Mouse (Mus musculus) ES-E14 (cell line): ENCODE results near the gene Exoc6. TPM values are rescaled to one million over a fixed set of nuclear protein-coding genes. Genes with fewer than 3 reads are reported as not detected.

Source experiments
- DNase-seq: peaks from one replicate; pipeline ENCODE4 v3.0.0-alpha.2; 2013; ENCODE audit warnings: low read depth, low spot score
- H3K27ac ChIP-seq: 2 replicates; pipeline ENCODE4 v1.5.1; 2012; ENCODE audit warnings: low read depth, mild to moderate bottlenecking, low read length, moderate library complexity, mixed read lengths; ENCODE audit not compliant: poor library complexity, insufficient read depth, severe bottlenecking
- H3K36me3 ChIP-seq: 2 replicates; pipeline ENCODE4 v1.6.1; 2012; ENCODE audit warnings: mild to moderate bottlenecking, low read length, moderate library complexity, mixed read lengths; ENCODE audit not compliant: control insufficient read depth, poor library complexity, insufficient read depth, severe bottlenecking
- H3K4me1 ChIP-seq, 2 experiments: fragments of 150-350 bp in 1 of 2; sonication (generic) in 1 of 2; 2 replicates each; pipeline ENCODE4 v1.6.1; 2012; ENCODE audit warnings: low read length in 2 of 2, mild to moderate bottlenecking in 1 of 2, mixed read lengths in 1 of 2; ENCODE audit not compliant: control insufficient read depth in 2 of 2, insufficient read depth in 2 of 2, poor library complexity in 1 of 2
- H3K4me3 ChIP-seq, 2 experiments: fragments of 150-350 bp in 1 of 2; sonication (generic) in 1 of 2; 2 replicates each; pipeline ENCODE4 v1.5.1; 2012; ENCODE audit warnings: low read length in 2 of 2, low read depth in 1 of 2, mild to moderate bottlenecking in 1 of 2, mixed read lengths in 1 of 2; ENCODE audit not compliant: insufficient read depth in 1 of 2, poor library complexity in 1 of 2, severe bottlenecking in 1 of 2
- H3K9ac ChIP-seq: 2 replicates; pipeline ENCODE4 v1.6.1; 2012; ENCODE audit warnings: low read depth, mild to moderate bottlenecking, low read length, mixed read lengths; ENCODE audit not compliant: poor library complexity, insufficient read depth, severe bottlenecking
- H3K9me3 ChIP-seq: fragments of 150-350 bp; sonication (generic); 2 replicates; pipeline ENCODE4 v1.6.1; 2012; ENCODE audit warnings: low read depth, mild to moderate bottlenecking, low read length; ENCODE audit not compliant: control insufficient read depth, insufficient read depth
- CHD2 ChIP-seq: IDR thresholded peaks from 2 replicates; pipeline ENCODE4 v1.6.1; 2014; ENCODE audit warnings: mild to moderate bottlenecking, low read depth, low read length, inconsistent platforms
- HCFC1 ChIP-seq: IDR thresholded peaks from 2 replicates; pipeline ENCODE4 v1.6.1; 2012; ENCODE audit warnings: low read length, inconsistent platforms, borderline replicate concordance; ENCODE audit not compliant: insufficient read depth
- MAFK ChIP-seq: IDR thresholded peaks from 2 replicates; pipeline ENCODE4 v1.6.1; 2014; ENCODE audit warnings: mild to moderate bottlenecking, low read depth, low read length, inconsistent platforms; ENCODE audit not compliant: insufficient read depth
- ZC3H11A ChIP-seq: IDR thresholded peaks from 2 replicates; pipeline ENCODE4 v1.6.1; 2012; ENCODE audit warnings: low read depth, mild to moderate bottlenecking, inconsistent platforms, low read length, borderline replicate concordance
- ZNF384 ChIP-seq: IDR thresholded peaks from 2 replicates; pipeline ENCODE4 v1.6.1; 2012; ENCODE audit warnings: low read depth, low read length, inconsistent platforms
- in situ Hi-C, 2 experiments: fragments of 600-800 bp; cut with MboI; formaldehyde crosslinking; loops; one replicate each; pipeline ENCODE4 v1.15.1; 2025; ENCODE audit warnings: low sequenced_read_pairs in 2 of 2, inconsistent platforms in 1 of 2; ENCODE audit not compliant: unreplicated experiment in 2 of 2
- total RNA-seq: library from RNA; depleted of rRNA; stranded (reverse); fragments of 300-350 nt; gene quantifications from 2 replicates; pipeline ENCODE4 v1.2.3, GENCODE M21; 2012

Exoc6 gene
- total RNA-seq, 1 experiment: 10.1 TPM

DNA sequence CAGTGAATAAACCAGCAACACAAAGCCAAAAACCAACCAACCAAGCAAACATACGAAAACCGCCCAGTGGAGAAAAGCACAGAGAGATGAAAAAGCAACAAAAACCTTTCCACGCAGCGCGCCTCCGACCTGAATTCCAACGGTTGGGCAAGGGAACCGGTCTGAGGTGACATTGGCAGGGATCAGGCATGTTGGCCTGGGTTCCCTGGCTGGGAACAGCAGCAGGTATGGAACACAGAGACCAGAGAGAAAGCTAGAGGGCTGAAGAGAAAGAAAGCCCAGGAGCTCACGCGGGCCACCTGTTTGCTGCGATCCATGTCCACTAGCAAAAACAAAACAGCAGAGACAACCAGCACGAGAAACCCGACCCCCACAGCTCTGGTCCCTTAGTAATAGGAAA lies 144.9 kb downstream of the Exoc6 start:
- TF ChIP-seq CHD2 (no peak), ZNF384 (no peak), ZC3H11A (no peak), MAFK (no peak), HCFC1 (no peak)
- peaks cover 0 to 6% of the 10 kb centered on the region in 2 experiments; a peak in 1 of 4 replicates for H3K4me1 ChIP-seq
- H3K36me3 ChIP-seq: no peaks in the 10 kb centered on the region
- H3K9ac ChIP-seq: no peak overlapping the region
- no peaks in the 10 kb centered on the region for H3K9me3 ChIP-seq
- in situ Hi-C loops: loop anchor here in 1 of 2 experiments (5.0 kb wide), 1 partner anchor 187 kb away; no protein-coding TSS in a partner anchor
- DNase-seq: no peak
- no peak overlapping the region for H3K4me3 ChIP-seq
- H3K27ac ChIP-seq: no peak overlapping the region

DNA sequence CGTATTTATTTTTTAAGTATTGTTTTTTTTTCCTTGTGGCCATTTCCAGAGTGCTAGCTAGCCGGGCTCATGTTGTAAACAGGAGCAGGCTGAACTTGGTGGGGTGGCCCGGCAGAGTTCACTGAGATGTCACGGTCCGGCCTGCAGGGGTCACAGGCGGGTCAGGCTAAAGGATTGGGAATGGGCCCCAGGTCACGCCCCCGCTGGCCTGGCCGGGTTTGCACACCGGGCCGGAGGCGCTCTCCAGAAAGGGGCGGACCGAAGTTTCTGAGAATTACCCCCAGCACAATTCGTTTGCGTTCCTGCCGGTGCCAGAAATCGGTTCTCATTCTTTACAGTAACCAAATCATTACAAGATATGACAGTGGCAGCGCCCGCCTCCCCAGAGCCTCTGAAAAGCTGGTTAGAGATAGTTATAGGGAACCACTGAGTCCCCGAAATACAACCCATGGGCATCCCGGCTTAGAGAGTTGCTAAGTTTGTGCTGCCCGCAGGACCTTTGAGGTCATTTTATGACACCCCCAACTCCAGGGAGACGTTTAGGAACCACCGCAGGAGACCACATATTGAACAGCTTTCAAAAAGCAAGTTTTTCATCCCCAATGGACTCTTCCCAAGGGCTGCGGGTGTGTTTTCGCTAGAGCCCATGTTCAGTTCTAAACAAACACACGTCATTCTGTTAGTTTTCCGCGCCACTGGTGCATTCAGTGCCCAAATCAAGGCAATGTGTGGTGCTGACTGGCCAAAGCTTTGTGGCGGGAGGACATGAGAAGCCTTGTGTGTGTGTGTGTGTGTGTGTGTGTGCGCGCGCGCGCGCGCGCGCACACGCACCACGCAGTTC lies 145.8 kb downstream of the Exoc6 start:
- H3K27ac ChIP-seq: no peak overlapping the region
- TF ChIP-seq ZNF384: no peak
- TF ChIP-seq CHD2: no peak
- TF ChIP-seq HCFC1: no peak
- TF ChIP-seq MAFK: no peak
- no peak for TF ChIP-seq ZC3H11A
- no peak for DNase-seq

DNA sequence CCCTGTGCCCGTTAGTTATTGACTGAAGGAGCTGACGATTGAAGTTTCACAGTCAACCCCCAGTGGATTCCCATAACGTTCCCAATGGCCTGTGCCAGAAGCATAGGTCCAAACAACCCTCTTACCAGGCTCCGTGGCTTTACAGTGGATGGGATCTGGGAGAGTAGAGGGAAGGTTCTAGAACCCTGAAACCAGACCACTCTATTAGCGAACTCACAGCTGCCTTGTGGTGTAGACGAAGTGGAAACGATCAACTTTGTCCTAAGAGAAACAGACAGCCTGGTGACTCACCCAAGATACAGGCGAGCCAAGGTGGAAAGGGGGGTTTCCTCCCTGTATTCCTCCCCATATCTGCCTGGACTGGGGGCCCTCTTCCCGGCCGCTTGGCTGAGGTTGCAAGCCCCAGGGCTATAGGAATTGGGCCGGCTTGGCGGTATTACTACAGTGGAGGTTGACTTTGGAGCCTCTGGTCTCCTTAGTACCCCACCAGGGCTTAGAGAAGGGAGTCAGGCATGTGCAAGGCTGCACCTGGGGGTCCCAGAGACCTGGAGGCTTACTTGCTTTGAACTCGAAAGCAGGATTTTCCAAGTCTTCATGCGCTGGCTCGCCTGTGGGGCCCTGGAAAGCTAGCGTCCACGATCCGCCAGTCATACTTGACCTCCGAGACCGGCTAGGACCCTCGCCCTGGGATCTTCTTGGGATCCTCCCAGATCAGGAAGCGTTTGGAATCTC lies 146.6 kb downstream of the Exoc6 start:
- Histone ChIP-seq H3K27ac (no peak overlapping the region), H3K9me3 (no peaks in the 10 kb centered on the region), H3K4me3 (no peak overlapping the region), H3K4me1 (peaks cover 0 to 6% of the 10 kb centered on the region in 2 experiments; a peak in 1 of 4 replicates), H3K36me3 (no peaks in the 10 kb centered on the region), H3K9ac (no peak overlapping the region)
- in situ Hi-C loops: loop anchor here in 1 of 2 experiments (5.0 kb wide), 1 partner anchor 186 kb away; no protein-coding TSS in a partner anchor
- no peak for TF ChIP-seq ZNF384
- no peak for TF ChIP-seq MAFK
- no peak for TF ChIP-seq HCFC1
- no peak for TF ChIP-seq ZC3H11A
- TF ChIP-seq CHD2: no peak
- DNase-seq: no peak

More for the DNA sequence above, 145.8 kb downstream of the Exoc6 start:
- Histone ChIP-seq H3K4me3 (no peak overlapping the region), H3K36me3 (no peaks in the 10 kb centered on the region), H3K4me1 (peaks cover 0 to 6% of the 10 kb centered on the region in 2 experiments; a peak in 1 of 4 replicates), H3K9ac (no peak overlapping the region), H3K9me3 (no peaks in the 10 kb centered on the region)
- in situ Hi-C loops: loop anchor here in 1 of 2 experiments (5.0 kb wide), 1 partner anchor 186 kb away; no protein-coding TSS in a partner anchor

DNA sequence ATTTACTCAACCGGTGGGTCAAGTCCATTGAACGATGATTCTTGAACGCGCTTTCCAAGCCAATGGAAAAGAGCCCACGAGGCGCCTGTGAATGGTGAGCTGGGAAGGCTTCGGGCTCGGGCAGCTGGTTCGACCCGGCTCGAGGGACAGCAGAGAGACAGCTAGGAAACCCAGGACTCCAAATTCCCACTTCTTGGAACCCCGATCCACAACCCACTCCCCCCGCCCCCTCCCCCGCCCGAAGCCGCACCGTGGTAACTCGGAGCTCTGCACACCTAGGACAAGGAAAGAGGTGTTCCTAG lies 147.1 kb downstream of the Exoc6 start:
- in situ Hi-C loops: loop anchor here in 1 of 2 experiments (5.0 kb wide), 1 partner anchor 185 kb away; no protein-coding TSS in a partner anchor

More for the DNA sequence above, 147.1 kb downstream of the Exoc6 start:
- H3K9me3 ChIP-seq: no peaks in the 10 kb centered on the region
- no peaks in the 10 kb centered on the region for H3K36me3 ChIP-seq
- H3K9ac ChIP-seq: no peak overlapping the region
- H3K4me3 ChIP-seq: peak overlapping the region; percentile 47 to 66; a peak in 3 of 4 replicates
- DNase-seq: no peak
- peaks cover 0 to 6% of the 10 kb centered on the region in 2 experiments; a peak in 1 of 4 replicates for H3K4me1 ChIP-seq
- TF ChIP-seq ZC3H11A (no peak), HCFC1 (no peak), ZNF384 (no peak), MAFK (no peak), CHD2 (no peak)
- no peak overlapping the region for H3K27ac ChIP-seq
